Mouse (Mus musculus): ENCODE results near the gene Gm7544.
"Not testable (repeated sequence)": the region's sequence is repeated elsewhere in the genome, so short reads cannot be mapped to it uniquely, and the experiment has no call there.

The Gm7544 gene

GRCm38 (mm10) chr1:82955913-82956312 is at the start of gene Gm7544:
Gm7544 (minus strand) TSS chr1:82956013.
- DNase-seq (ENCODE audit: low spot score in 2 of 2): not testable (repeated sequence)

- not testable (repeated sequence) for DNase-seq (ENCODE audit: low spot score in 2 of 2)
Observed at GRCm38 (mm10) chr1:83000306-83000705, 44.5 kb upstream of the Gm7544 start, which contains the start of gene Gm47959. Gm47959 (plus strand) TSS chr1:83000548.

GRCm38 (mm10) chr1:82993947-82994346 is 38.1 kb upstream of the Gm7544 start:
- no peak for DNase-seq (ENCODE audit: low spot score in 2 of 2)

GRCm38 (mm10) chr1:82992093-82992492 is 36.3 kb upstream of the Gm7544 start:
- DNase-seq (ENCODE audit: low spot score in 2 of 2): no peak

- DNase-seq (ENCODE audit: low spot score in 2 of 2): no peak
Observed at GRCm38 (mm10) chr1:82991596-82991995, 35.8 kb upstream of the Gm7544 start.

- no peak for DNase-seq (ENCODE audit: low spot score in 2 of 2)
Observed at GRCm38 (mm10) chr1:82991062-82991461, 35.2 kb upstream of the Gm7544 start.

- peak in 1 of 2 experiments; percentile 36 for DNase-seq (ENCODE audit: low spot score in 2 of 2)
Observed at GRCm38 (mm10) chr1:82987530-82988198, 31.9 kb upstream of the Gm7544 start.

GRCm38 (mm10) chr1:82986738-82987137 is 30.9 kb upstream of the Gm7544 start:
- DNase-seq (ENCODE audit: low spot score in 2 of 2): no peak

GRCm38 (mm10) chr1:82977840-82978239 is 22.0 kb upstream of the Gm7544 start:
- DNase-seq (ENCODE audit: low spot score in 2 of 2): no peak

GRCm38 (mm10) chr1:82975750-82976149 is 19.9 kb upstream of the Gm7544 start:
- no peak for DNase-seq (ENCODE audit: low spot score in 2 of 2)

GRCm38 (mm10) chr1:82974342-82974741 is 18.5 kb upstream of the Gm7544 start:
- no peak for DNase-seq (ENCODE audit: low spot score in 2 of 2)

- DNase-seq (ENCODE audit: low spot score in 2 of 2): no peak
Observed at GRCm38 (mm10) chr1:82973901-82974300, 18.1 kb upstream of the Gm7544 start.

GRCm38 (mm10) chr1:82973244-82973643 is 17.4 kb upstream of the Gm7544 start:
- no peak for DNase-seq (ENCODE audit: low spot score in 2 of 2)

GRCm38 (mm10) chr1:82972046-82972445 is 16.2 kb upstream of the Gm7544 start:
- no peak for DNase-seq (ENCODE audit: low spot score in 2 of 2)

GRCm38 (mm10) chr1:82966413-82966812 is 10.6 kb upstream of the Gm7544 start:
- DNase-seq (ENCODE audit: low spot score in 2 of 2): no peak

GRCm38 (mm10) chr1:82959870-82960385 is 4.1 kb upstream of the Gm7544 start, which contains the start of gene Gm47955:
Gm47955 (plus strand) TSS chr1:82960286.
- DNase-seq (ENCODE audit: low spot score in 2 of 2): no peak

GRCm38 (mm10) chr1:82948601-82949000 is 7.2 kb downstream of the Gm7544 start:
- no peak for DNase-seq (ENCODE audit: low spot score in 2 of 2)

- not testable (repeated sequence) for DNase-seq (ENCODE audit: low spot score in 2 of 2)
Observed at GRCm38 (mm10) chr1:82946029-82946428, 9.8 kb downstream of the Gm7544 start.

GRCm38 (mm10) chr1:82943295-82943694 is 12.5 kb downstream of the Gm7544 start, which contains the start of gene A030003K21Rik:
A030003K21Rik (minus strand) TSS chr1:82943388.
- DNase-seq (ENCODE audit: low spot score in 2 of 2): not testable (repeated sequence)

- DNase-seq (ENCODE audit: low spot score in 2 of 2): not testable (repeated sequence)
Observed at GRCm38 (mm10) chr1:82942505-82942904, 13.3 kb downstream of the Gm7544 start.

- DNase-seq (ENCODE audit: low spot score in 2 of 2): no peak
Observed at GRCm38 (mm10) chr1:82938666-82939065, 17.1 kb downstream of the Gm7544 start.

GRCm38 (mm10) chr1:82931326-82931725 is 24.5 kb downstream of the Gm7544 start, which contains the start of gene Gm6217:
Gm6217 (minus strand) TSS chr1:82931399.
- DNase-seq (ENCODE audit: low spot score in 2 of 2): not testable (repeated sequence)

GRCm38 (mm10) chr1:82930558-82930957 is 25.3 kb downstream of the Gm7544 start:
- not testable (repeated sequence) for DNase-seq (ENCODE audit: low spot score in 2 of 2)
